Mouse (Mus musculus): Measurements from ENCODE around the gene Ttll11.

DNA sequence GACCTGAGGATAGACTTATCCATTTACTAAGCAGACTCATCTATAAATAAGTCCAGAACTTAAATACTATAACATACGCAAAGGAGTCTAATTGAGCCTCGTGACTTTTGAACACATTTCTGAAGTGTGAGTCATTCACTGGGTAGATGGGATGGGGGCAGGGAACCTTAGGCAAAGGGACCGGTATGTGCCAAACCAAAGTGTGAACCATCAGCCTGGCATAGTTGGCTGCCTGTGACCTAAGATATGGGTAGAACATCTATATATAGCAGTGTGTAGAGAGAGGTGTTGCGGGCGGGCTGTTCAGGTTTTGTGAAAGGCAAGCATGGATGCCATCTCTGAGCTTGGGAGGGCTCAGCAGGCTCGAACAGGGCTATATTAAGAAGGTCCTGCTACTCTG, 14.6 kb upstream of the Ttll11 start:
- no peak for TF ChIP-seq CTCF (IDR thresholded peaks at IDR 0.05; ENCODE audit: control insufficient read depth, insufficient read depth, insufficient replicate concordance, low read depth, low read length)
- no peak for TF ChIP-seq POLR2A (IDR thresholded peaks at IDR 0.05; ENCODE audit: control insufficient read depth, low read depth, low read length)

Data from testis, adult 2 months (tissue).